Mouse (Mus musculus) cerebellum, postnatal 14 days (tissue): ENCODE measurements around the gene Slc30a7.

Experiments
- DNase-seq, 2 experiments: peaks; one replicate each; pipeline ENCODE4 v3.0.0; 2021; ENCODE audit warnings: mixed read lengths in 2 of 2

The Slc30a7 gene

GRCm38 (mm10) chr3:116006978-116007940 lies at the start of gene Slc30a7, which contains the start of gene Extl2:
Slc30a7 (minus strand) TSS chr3:116007406.
Extl2 (plus strand) TSS chr3:116007462.
- peak; percentile 88 to 92 for DNase-seq

- no peak for DNase-seq
These were observed 39.8 kb upstream of the Slc30a7 start for GRCm38 (mm10) chr3:116047034-116047433.

- DNase-seq, result no peak
These were observed 38.8 kb upstream of the Slc30a7 start for GRCm38 (mm10) chr3:116046000-116046399.

- DNase-seq, result no peak
These were observed 33.6 kb upstream of the Slc30a7 start for GRCm38 (mm10) chr3:116040776-116041175.

GRCm38 (mm10) chr3:116033871-116034222 lies 26.6 kb upstream of the Slc30a7 start:
- DNase-seq, result peak; percentile 47 to 65

- no peak for DNase-seq
These were observed 26.1 kb upstream of the Slc30a7 start for GRCm38 (mm10) chr3:116033218-116033870.

GRCm38 (mm10) chr3:116030152-116030788 lies 23.1 kb upstream of the Slc30a7 start:
- no peak for DNase-seq

GRCm38 (mm10) chr3:116026996-116027395 lies 19.8 kb upstream of the Slc30a7 start:
- no peak for DNase-seq

- DNase-seq, result peak; percentile 61 to 76
These were observed 18.5 kb upstream of the Slc30a7 start for GRCm38 (mm10) chr3:116025701-116026100.

- DNase-seq, result no peak
These were observed 17.5 kb upstream of the Slc30a7 start for GRCm38 (mm10) chr3:116024669-116025068.

GRCm38 (mm10) chr3:116024236-116024635 lies 17.0 kb upstream of the Slc30a7 start:
- DNase-seq, result no peak

GRCm38 (mm10) chr3:116019136-116019535 lies 11.9 kb upstream of the Slc30a7 start:
- no peak for DNase-seq

GRCm38 (mm10) chr3:116018606-116019005 lies 11.4 kb upstream of the Slc30a7 start:
- peak; percentile 43 to 52 for DNase-seq

- DNase-seq, result peak; percentile 71 to 78
These were observed 8.9 kb upstream of the Slc30a7 start for GRCm38 (mm10) chr3:116016116-116016515.

- DNase-seq, result no peak
These were observed 7.7 kb upstream of the Slc30a7 start for GRCm38 (mm10) chr3:116014901-116015300.

GRCm38 (mm10) chr3:116009622-116010344 lies 2.6 kb upstream of the Slc30a7 start:
- DNase-seq, result peak in 1 of 2 experiments; percentile 66

GRCm38 (mm10) chr3:116007941-116008440 lies 785 bp upstream of the Slc30a7 start:
- DNase-seq, result peak; percentile 88

- DNase-seq, result no peak
These were observed 775 bp downstream of the Slc30a7 start for GRCm38 (mm10) chr3:116006284-116006977.

GRCm38 (mm10) chr3:115996929-115997328 lies 10.3 kb downstream of the Slc30a7 start:
- DNase-seq, result no peak

- no peak for DNase-seq
These were observed 14.2 kb downstream of the Slc30a7 start for GRCm38 (mm10) chr3:115993025-115993424.

- DNase-seq, result no peak
These were observed 14.6 kb downstream of the Slc30a7 start for GRCm38 (mm10) chr3:115992588-115992987.

GRCm38 (mm10) chr3:115992103-115992502 lies 15.1 kb downstream of the Slc30a7 start:
- DNase-seq, result no peak
